Mouse (Mus musculus) embryonic facial prominence, embryonic 13.5 days (tissue): ENCODE data around the gene Rbm26. TPM values are rescaled to one million over a fixed set of nuclear protein-coding genes. Genes with fewer than 3 reads are reported as not detected.

ENCODE experiments used
- ATAC-seq: fragments of 200-750 bp; cut with Nextera tagmentation; 2 replicates; pipeline ENCODE4 v1.8.0; 2017; ENCODE audit warnings: low read depth; ENCODE audit not compliant: insufficient number of reproducible peaks, insufficient read depth, low FRiP score, low TSS enrichment
- H3K27ac ChIP-seq: fragments of 300-500 bp; sonication (generic); 2 replicates; pipeline ENCODE4 v1.5.1; 2015; ENCODE audit warnings: moderate library complexity, mild to moderate bottlenecking, inconsistent platforms
- H3K27me3 ChIP-seq: fragments of 300-500 bp; sonication (generic); 2 replicates; pipeline ENCODE4 v1.6.1; 2015; ENCODE audit warnings: mild to moderate bottlenecking, inconsistent platforms
- H3K36me3 ChIP-seq: fragments of 300-500 bp; sonication (generic); 2 replicates; pipeline ENCODE4 v1.6.1; 2015; ENCODE audit warnings: mild to moderate bottlenecking, inconsistent platforms
- H3K4me1 ChIP-seq: fragments of 300-500 bp; sonication (generic); 2 replicates; pipeline ENCODE4 v1.6.1; 2015; ENCODE audit warnings: inconsistent platforms
- H3K4me2 ChIP-seq: fragments of 300-500 bp; sonication (generic); 2 replicates; pipeline ENCODE4 v1.6.1; 2015; ENCODE audit warnings: moderate library complexity, mild to moderate bottlenecking, inconsistent platforms
- H3K4me3 ChIP-seq: fragments of 300-500 bp; sonication (generic); 2 replicates; pipeline ENCODE4 v1.5.1; 2015; ENCODE audit warnings: mild to moderate bottlenecking, inconsistent platforms
- H3K9ac ChIP-seq: fragments of 300-500 bp; sonication (generic); 2 replicates; pipeline ENCODE4 v1.6.1; 2015; ENCODE audit warnings: mild to moderate bottlenecking, inconsistent platforms
- H3K9me3 ChIP-seq: fragments of 300-500 bp; sonication (generic); 2 replicates; pipeline ENCODE4 v1.6.1; 2016; ENCODE audit warnings: inconsistent platforms
- WGBS: fragments of 180-500 bp; shearing (Covaris S2); methylation state at CpG from one replicate; pipeline ENCODE4 v1.1.7; 2015; ENCODE audit warnings: mixed read lengths; 5-methylcytosine and 5-hydroxymethylcytosine counted together
- polyA plus RNA-seq: library from polyadenylated mRNA; unstranded; fragments of >200 nt; fragmentation: Nextera tagmentation; extraction: Ambion mirVana; gene quantifications from 2 replicates; pipeline ENCODE4 v1.2.1, GENCODE M21; 2015

Rbm26 gene
- polyA plus RNA-seq, 1 experiment from 2014 or later, result 48.7 TPM

GRCm38 (mm10) chr14:105164793-105165192, 12.3 kb downstream of the Rbm26 start:
- Histone ChIP-seq H3K9me3 (no peaks in the 10 kb centered on the region), H3K9ac (no peak overlapping the region), H3K4me3 (no peak overlapping the region), H3K27me3 (no peaks in the 10 kb centered on the region), H3K27ac (no peak overlapping the region), H3K4me2 (no peak overlapping the region), H3K4me1 (peaks cover 16% of the 10 kb centered on the region; the same call in 1 of the 2 replicates), H3K36me3 (no peaks in the 10 kb centered on the region)
- ATAC-seq, result no peak
- 16% methylated on average over 4 of the region's 4 CpGs for WGBS

GRCm38 (mm10) chr14:105161334-105161733, 15.8 kb downstream of the Rbm26 start:
- no peak for ATAC-seq
- H3K4me1 ChIP-seq, result peaks cover 16% of the 10 kb centered on the region; the same call in 1 of the 2 replicates
- no peaks in the 10 kb centered on the region for H3K27me3 ChIP-seq
- H3K27ac ChIP-seq, result no peak overlapping the region
- WGBS, result 81% methylated on average over 1 of the region's 1 CpGs
- no peak overlapping the region for H3K9ac ChIP-seq
- no peaks in the 10 kb centered on the region for H3K9me3 ChIP-seq
- H3K4me2 ChIP-seq, result no peak overlapping the region
- H3K36me3 ChIP-seq, result peaks cover 17% of the 10 kb centered on the region
- H3K4me3 ChIP-seq, result no peak overlapping the region

DNA sequence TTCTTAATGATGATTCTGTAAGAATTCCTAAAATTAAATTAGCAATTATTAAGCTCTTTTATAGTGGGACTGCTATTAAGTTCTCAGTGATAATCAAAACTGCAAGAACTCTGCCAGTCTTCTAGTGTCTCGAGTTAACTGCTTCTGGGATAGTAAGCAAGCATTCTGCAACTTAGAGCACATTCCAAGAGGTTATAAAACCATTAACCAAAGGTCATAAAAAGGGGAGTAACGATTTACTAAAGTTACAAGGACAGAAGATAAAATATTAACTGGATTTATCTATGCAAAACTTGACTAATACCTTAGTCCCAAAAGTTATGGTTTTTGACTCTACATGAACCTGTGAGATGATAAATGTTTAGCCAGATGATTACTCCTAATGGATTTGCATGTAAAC, 18.6 kb downstream of the Rbm26 start:
- no peak for ATAC-seq
- WGBS, result 85% methylated on average over 2 of the region's 2 CpGs
- peaks cover 20% of the 10 kb centered on the region for H3K36me3 ChIP-seq

GRCm38 (mm10) chr14:105134076-105134475, 43.1 kb downstream of the Rbm26 start:
- ATAC-seq, result no peak
- Histone ChIP-seq H3K9me3 (no peaks in the 10 kb centered on the region), H3K9ac (no peak overlapping the region), H3K4me1 (no peaks in the 10 kb centered on the region), H3K27me3 (no peaks in the 10 kb centered on the region), H3K27ac (no peak overlapping the region), H3K36me3 (peaks cover 20% of the 10 kb centered on the region), H3K4me2 (no peak overlapping the region), H3K4me3 (no peak overlapping the region)
- WGBS, result 90% methylated on average over 3 of the region's 3 CpGs

More for the DNA sequence above, 18.6 kb downstream of the Rbm26 start:
- Histone ChIP-seq H3K9me3 (no peaks in the 10 kb centered on the region), H3K4me2 (no peak overlapping the region), H3K27ac (no peak overlapping the region), H3K9ac (no peak overlapping the region), H3K4me3 (no peak overlapping the region), H3K4me1 (peaks cover 12% of the 10 kb centered on the region; the same call in 1 of the 2 replicates), H3K27me3 (no peaks in the 10 kb centered on the region)

GRCm38 (mm10) chr14:105127715-105128385, 49.3 kb downstream of the Rbm26 start:
- H3K4me2 ChIP-seq, result no peak overlapping the region
- H3K36me3 ChIP-seq, result peaks cover 50% of the 10 kb centered on the region
- no peak overlapping the region for H3K4me3 ChIP-seq
- no peak for ATAC-seq
- 72% methylated on average over 4 of the region's 4 CpGs for WGBS
- no peak overlapping the region for H3K9ac ChIP-seq
- no peaks in the 10 kb centered on the region for H3K9me3 ChIP-seq
- H3K27ac ChIP-seq, result no peak overlapping the region
- no peaks in the 10 kb centered on the region for H3K27me3 ChIP-seq
- H3K4me1 ChIP-seq, result no peaks in the 10 kb centered on the region

DNA sequence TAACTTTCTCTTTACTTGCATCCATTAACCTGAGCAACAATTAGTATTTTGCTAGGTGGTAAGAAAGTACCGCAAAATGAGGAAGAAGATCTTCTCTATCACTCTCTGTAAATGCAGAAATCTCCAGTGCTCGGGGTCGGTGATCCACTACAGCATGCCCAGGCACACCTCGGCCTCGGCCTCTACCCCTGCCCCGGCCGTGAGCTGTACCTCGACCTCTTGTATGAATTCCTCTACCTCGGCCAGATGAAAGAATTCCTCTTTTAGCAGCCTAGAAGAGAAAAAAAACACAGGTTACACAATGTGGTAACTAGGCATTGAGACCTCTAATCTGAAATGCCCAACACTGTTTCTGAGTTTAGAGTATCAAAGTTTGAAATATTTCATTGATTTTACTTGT, 52.6 kb downstream of the Rbm26 start:
- Histone ChIP-seq H3K4me2 (no peak overlapping the region), H3K9me3 (no peaks in the 10 kb centered on the region), H3K27me3 (no peaks in the 10 kb centered on the region), H3K4me3 (no peak overlapping the region), H3K4me1 (no peaks in the 10 kb centered on the region), H3K9ac (no peak overlapping the region), H3K27ac (no peak overlapping the region), H3K36me3 (peaks cover 58% of the 10 kb centered on the region)
- 94% methylated on average over 9 of the region's 9 CpGs for WGBS
- ATAC-seq, result no peak

DNA sequence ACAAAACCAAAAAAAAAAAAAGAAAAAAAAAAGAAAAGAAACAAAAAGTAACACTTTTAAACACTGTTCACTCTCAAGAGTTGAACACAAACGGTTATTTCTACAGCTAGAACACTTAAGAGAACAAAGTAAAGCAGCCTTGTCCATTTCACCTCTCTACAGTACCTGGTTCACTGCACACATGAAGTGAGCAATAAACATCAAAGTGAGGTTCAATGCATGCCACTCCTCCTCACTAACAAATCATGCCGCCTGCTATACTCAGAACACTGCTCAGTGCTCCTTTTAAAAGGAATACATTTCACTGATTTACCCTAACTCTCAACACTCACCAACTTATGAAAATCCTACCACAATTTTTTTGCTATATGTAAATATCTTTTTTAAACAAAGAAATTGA, 61.7 kb downstream of the Rbm26 start:
- Histone ChIP-seq H3K4me3 (no peak overlapping the region), H3K27ac (no peak overlapping the region), H3K9ac (no peak overlapping the region), H3K9me3 (no peaks in the 10 kb centered on the region), H3K4me1 (no peaks in the 10 kb centered on the region), H3K27me3 (no peaks in the 10 kb centered on the region), H3K36me3 (peaks cover 25% of the 10 kb centered on the region), H3K4me2 (no peak overlapping the region)
- WGBS, result 91% methylated on average over 2 of the region's 2 CpGs
- ATAC-seq, result no peak

GRCm38 (mm10) chr14:105106252-105106651, 70.9 kb downstream of the Rbm26 start:
- H3K4me2 ChIP-seq, result no peak overlapping the region
- no peak for ATAC-seq
- no peaks in the 10 kb centered on the region for H3K27me3 ChIP-seq
- H3K36me3 ChIP-seq, result peaks cover 10% of the 10 kb centered on the region; the same call in 1 of the 2 replicates
- no peaks in the 10 kb centered on the region for H3K9me3 ChIP-seq
- H3K27ac ChIP-seq, result no peak overlapping the region
- H3K9ac ChIP-seq, result no peak overlapping the region
- no peaks in the 10 kb centered on the region for H3K4me1 ChIP-seq
- WGBS, result 92% methylated on average over 2 of the region's 2 CpGs
- no peak overlapping the region for H3K4me3 ChIP-seq

- Histone ChIP-seq H3K4me2 (no peak overlapping the region), H3K4me1 (no peaks in the 10 kb centered on the region), H3K4me3 (no peak overlapping the region), H3K36me3 (peaks cover 4% of the 10 kb centered on the region; the same call in 1 of the 2 replicates), H3K27ac (no peak overlapping the region), H3K9me3 (no peaks in the 10 kb centered on the region), H3K9ac (no peak overlapping the region), H3K27me3 (no peaks in the 10 kb centered on the region)
- 76% methylated on average over 7 of the region's 7 CpGs for WGBS
- no peak for ATAC-seq
Observed at GRCm38 (mm10) chr14:105098861-105099260, 78.3 kb downstream of the Rbm26 start.

DNA sequence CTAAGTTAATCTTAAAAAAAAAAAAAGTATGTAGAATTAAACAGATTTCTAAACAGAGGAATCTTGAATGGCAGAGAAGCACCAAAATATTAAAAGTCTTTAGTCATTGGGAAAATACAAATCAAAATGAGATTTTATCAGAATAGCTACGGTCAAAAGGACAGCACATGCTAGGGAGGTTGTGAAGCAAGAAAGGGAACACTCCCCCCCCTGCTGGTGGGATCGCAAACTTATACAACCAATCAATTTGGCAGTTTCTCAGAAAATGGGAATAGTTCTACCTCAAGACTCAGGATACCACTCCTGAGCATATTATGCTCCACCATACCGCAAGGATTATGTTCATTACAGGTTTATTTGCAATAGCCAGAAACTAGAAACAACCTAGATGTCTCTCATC, 80.9 kb downstream of the Rbm26 start:
- H3K4me3 ChIP-seq, result no peak overlapping the region
- H3K9ac ChIP-seq, result no peak overlapping the region
- H3K9me3 ChIP-seq, result no peaks in the 10 kb centered on the region
- H3K36me3 ChIP-seq, result no peaks in the 10 kb centered on the region
- ATAC-seq, result no peak
- 52% methylated on average over 3 of the region's 3 CpGs for WGBS
- no peak overlapping the region for H3K4me2 ChIP-seq
- no peaks in the 10 kb centered on the region for H3K4me1 ChIP-seq
- no peak overlapping the region for H3K27ac ChIP-seq
- H3K27me3 ChIP-seq, result no peaks in the 10 kb centered on the region

GRCm38 (mm10) chr14:105087001-105087400, 90.1 kb downstream of the Rbm26 start:
- WGBS, result 70% methylated on average over 4 of the region's 4 CpGs
- Histone ChIP-seq H3K9ac (no peak overlapping the region), H3K4me1 (no peaks in the 10 kb centered on the region), H3K36me3 (no peaks in the 10 kb centered on the region), H3K4me3 (no peak overlapping the region), H3K4me2 (no peak overlapping the region), H3K27me3 (no peaks in the 10 kb centered on the region), H3K9me3 (no peaks in the 10 kb centered on the region), H3K27ac (no peak overlapping the region)
- ATAC-seq, result no peak

DNA sequence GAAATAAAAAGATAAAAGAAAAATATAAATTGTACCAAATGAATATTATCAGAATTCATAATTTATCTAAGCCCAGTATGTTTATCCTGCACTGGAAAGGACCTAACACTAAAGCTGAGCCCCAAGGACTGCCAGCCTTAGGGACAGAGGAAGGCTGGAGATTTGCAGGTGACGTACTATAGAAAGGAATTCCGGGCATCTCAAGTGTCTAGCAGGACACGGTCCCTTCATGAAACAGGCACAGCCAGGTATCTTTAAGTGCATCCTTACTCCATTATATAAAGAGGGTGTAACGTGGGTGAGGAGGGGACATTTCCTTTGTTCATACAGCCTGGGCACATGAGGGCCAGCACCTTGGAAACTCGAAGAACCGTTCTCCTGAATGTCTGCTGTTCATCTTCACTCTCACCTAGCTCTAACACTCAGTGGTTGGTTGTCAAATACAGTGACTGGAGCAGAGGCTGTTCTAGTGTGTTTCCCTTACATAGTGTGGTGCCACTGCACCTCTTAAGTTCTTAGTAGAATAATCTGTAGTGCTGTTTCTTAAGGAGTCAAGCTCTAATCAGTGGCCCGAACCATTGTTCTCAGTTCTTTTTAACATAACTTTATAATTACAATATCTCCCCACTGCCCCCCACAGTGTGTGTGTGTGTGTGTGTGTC, 91.7 kb downstream of the Rbm26 start:
- H3K9ac ChIP-seq, result no peak overlapping the region
- no peak overlapping the region for H3K4me2 ChIP-seq
- H3K27me3 ChIP-seq, result no peaks in the 10 kb centered on the region
- no peak overlapping the region for H3K27ac ChIP-seq
- no peaks in the 10 kb centered on the region for H3K9me3 ChIP-seq
- 68% methylated on average over 7 of the region's 7 CpGs for WGBS
- no peaks in the 10 kb centered on the region for H3K4me1 ChIP-seq
- H3K36me3 ChIP-seq, result no peaks in the 10 kb centered on the region
- no peak for ATAC-seq
- no peak overlapping the region for H3K4me3 ChIP-seq
